In the genomic region with DNA sequence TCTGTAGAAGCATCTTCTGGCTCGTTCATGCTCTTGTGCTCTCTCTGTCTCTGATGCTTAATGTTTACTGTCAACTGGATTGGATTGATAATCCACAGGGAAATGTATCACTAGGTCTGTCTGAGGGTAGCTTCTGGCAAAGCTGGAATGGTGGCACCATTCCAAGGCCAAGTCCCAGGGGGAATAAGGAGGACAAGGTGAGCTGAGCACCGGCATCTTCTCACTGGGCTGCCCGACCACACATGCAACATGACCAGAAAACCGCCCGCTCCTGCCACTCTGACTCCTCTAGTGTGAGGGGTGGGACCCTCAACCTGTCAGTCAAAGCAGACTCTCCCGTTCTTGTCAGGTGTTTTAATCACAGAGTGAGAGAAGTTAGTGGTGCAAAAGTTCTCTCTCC, we compare ENCODE assay signal across 12 mouse cellular contexts.
"Had no signal": no experiment of that assay in that cellular context is flagged by ENCODE, and none has a peak within 500 bp of the region (broad histone marks: within the 10 kb centered on the region; RNA-seq: fewer than 3 reads in every experiment).

No protein-coding gene starts in this region.

- H3K27ac ChIP-seq: limb, embryonic 10.5 days; liver, embryonic 15.5 days; midbrain, embryonic 13.5 days; neural tube, embryonic 15.5 days had no signal

- H3K9ac ChIP-seq: liver, embryonic 15.5 days; midbrain, embryonic 13.5 days; neural tube, embryonic 15.5 days had no signal

- H3K4me1 ChIP-seq: liver, embryonic 15.5 days; midbrain, embryonic 13.5 days had no signal

- H3K9me3 ChIP-seq: limb, embryonic 10.5 days; liver, embryonic 15.5 days; midbrain, embryonic 13.5 days; neural tube, embryonic 15.5 days had no signal

- DNase-seq: lung, adult 2 months; lung, postnatal 36 days; right cerebral cortex, adult 18-20 months; right cerebral cortex, postnatal 25 days; thymus, postnatal 36 days had no signal

- H3K4me2 ChIP-seq: liver, embryonic 11.5 days; liver, embryonic 15.5 days; midbrain, embryonic 13.5 days; neural tube, embryonic 15.5 days had no signal

- H3K27me3 ChIP-seq: liver, embryonic 15.5 days; midbrain, embryonic 13.5 days; neural tube, embryonic 15.5 days had no signal

- H3K4me3 ChIP-seq: limb, embryonic 10.5 days; liver, embryonic 15.5 days; midbrain, embryonic 13.5 days; myocyte; neural tube, embryonic 15.5 days had no signal

- ATAC-seq: lung, postnatal 0 days; midbrain, embryonic 13.5 days had no signal

- H3K36me3 ChIP-seq: limb, embryonic 10.5 days; liver, embryonic 15.5 days; midbrain, embryonic 13.5 days; neural tube, embryonic 15.5 days had no signal
